Mouse (Mus musculus) stomach, embryonic 16.5 days (tissue): ENCODE data around the gene Dok3. TPM values are rescaled to one million over a fixed set of nuclear protein-coding genes. Genes with fewer than 3 reads are reported as not detected.
"Not testable (repeated sequence)": the region's sequence is repeated elsewhere in the genome, so short reads cannot be mapped to it uniquely, and the experiment has no call there.

Experiments used
- ATAC-seq: fragments of 200-750 bp; cut with Nextera tagmentation; 2 replicates; pipeline ENCODE4 v1.8.0; 2017; ENCODE audit warnings: moderate number of reproducible peaks, moderate TSS enrichment; ENCODE audit not compliant: insufficient read depth, low FRiP score
- H3K27ac ChIP-seq: fragments of 300-500 bp; sonication (generic); 2 replicates; pipeline ENCODE4 v1.5.1; 2014; ENCODE audit warnings: low read length
- H3K27me3 ChIP-seq: fragments of 300-500 bp; sonication (generic); 2 replicates; pipeline ENCODE4 v1.6.1; 2014; ENCODE audit warnings: low read length, control low read depth, mixed read lengths; ENCODE audit not compliant: control insufficient read depth, insufficient read depth
- H3K36me3 ChIP-seq: fragments of 300-500 bp; sonication (generic); 2 replicates; pipeline ENCODE4 v1.6.1; 2014; ENCODE audit warnings: low read length; ENCODE audit not compliant: control insufficient read depth, insufficient read depth
- H3K4me1 ChIP-seq: fragments of 300-500 bp; sonication (generic); 2 replicates; pipeline ENCODE4 v1.6.1; 2014; ENCODE audit warnings: low read length, control low read depth, mixed read lengths; ENCODE audit not compliant: control insufficient read depth, insufficient read depth
- H3K4me2 ChIP-seq: fragments of 300-500 bp; sonication (generic); 2 replicates; pipeline ENCODE4 v1.6.1; 2014; ENCODE audit warnings: low read depth, low read length, mixed read lengths
- H3K4me3 ChIP-seq: fragments of 300-500 bp; sonication (generic); replicated peaks from 2 replicates; pipeline ENCODE4 v1.5.1; 2014; ENCODE audit warnings: mild to moderate bottlenecking, low read length
- H3K9ac ChIP-seq: fragments of 300-500 bp; sonication (generic); 2 replicates; pipeline ENCODE4 v1.6.1; 2014; ENCODE audit warnings: low read length
- H3K9me3 ChIP-seq: fragments of 300-500 bp; sonication (generic); replicated peaks from 2 replicates; pipeline ENCODE4 v1.6.1; 2016; ENCODE audit warnings: low read length, control low read depth; ENCODE audit not compliant: control insufficient read depth
- WGBS: fragments of 180-500 bp; shearing (Covaris S2); extraction: QIAGEN DNeasy Blood & Tissue Kit; methylation state at CpG from one replicate; pipeline ENCODE4 v1.1.7; 2014; 5-methylcytosine and 5-hydroxymethylcytosine counted together
- polyA plus RNA-seq: library from polyadenylated mRNA; unstranded; fragments of >200 nt; fragmentation: Nextera tagmentation; extraction: Ambion mirVana; gene quantifications from 2 replicates; pipeline ENCODE4 v1.2.1, GENCODE M21; 2015

Gene Dok3
- polyA plus RNA-seq, 1 experiment from 2014 or later, result 4.9 TPM

GRCm38 (mm10) chr13:55570286-55570973 is 41.3 kb upstream of the Dok3 start:
- WGBS, result under 1% methylated on average over 47 of the region's 47 CpGs
- ATAC-seq, result peak; percentile 70

GRCm38 (mm10) chr13:55569726-55570285 is 40.7 kb upstream of the Dok3 start:
- Histone ChIP-seq H3K9me3 (no peaks in the 10 kb centered on the region), H3K4me3 (peak overlapping the region; percentile 94), H3K4me2 (peak overlapping the region; percentile 96), H3K27ac (peak overlapping the region; percentile 91), H3K9ac (peak overlapping the region; percentile 95), H3K4me1 (peaks cover 15% of the 10 kb centered on the region), H3K27me3 (no peaks in the 10 kb centered on the region), H3K36me3 (no peaks in the 10 kb centered on the region)
- WGBS, result 7% methylated on average over 16 of the region's 16 CpGs
- no peak; the same call in 1 of the 2 replicates for ATAC-seq

More at GRCm38 (mm10) chr13:55570286-55570973, 41.3 kb upstream of the Dok3 start:
- no peaks in the 10 kb centered on the region for H3K9me3 ChIP-seq
- H3K27me3 ChIP-seq, result no peaks in the 10 kb centered on the region
- H3K4me2 ChIP-seq, result peak overlapping the region; percentile 96
- peak overlapping the region; percentile 95 for H3K9ac ChIP-seq
- peak overlapping the region; percentile 94 for H3K4me3 ChIP-seq
- H3K36me3 ChIP-seq, result no peaks in the 10 kb centered on the region
- peaks cover 15% of the 10 kb centered on the region for H3K4me1 ChIP-seq
- peak overlapping the region; percentile 91 for H3K27ac ChIP-seq

DNA sequence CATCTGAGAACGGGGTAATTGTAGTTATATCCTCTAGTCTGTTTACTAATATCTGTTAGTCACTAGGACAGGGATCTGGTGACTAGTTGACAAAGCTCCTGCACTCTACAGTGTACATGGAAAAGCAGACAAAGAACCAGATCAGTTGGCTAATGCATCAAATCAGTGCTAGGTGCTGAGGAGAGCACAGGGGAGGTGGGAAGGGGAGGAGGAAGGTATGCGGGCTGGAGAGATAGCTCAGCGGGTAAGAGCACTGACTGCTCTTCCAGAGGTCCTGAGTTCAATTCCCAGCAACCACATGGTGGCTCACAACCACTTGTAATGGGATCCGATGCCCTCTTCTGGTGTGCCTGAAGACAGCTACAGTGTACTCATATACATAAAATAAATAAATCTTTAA is 39.4 kb upstream of the Dok3 start:
- H3K9ac ChIP-seq, ATAC-seq, H3K27ac ChIP-seq, H3K4me2 ChIP-seq, H3K36me3 ChIP-seq, H3K27me3 ChIP-seq, H3K4me3 ChIP-seq, H3K9me3 ChIP-seq: not testable (repeated sequence)
- 83% methylated on average over 4 of the region's 4 CpGs for WGBS
- peaks cover 15% of the 10 kb centered on the region for H3K4me1 ChIP-seq

GRCm38 (mm10) chr13:55567949-55568348 is 38.9 kb upstream of the Dok3 start:
- no peaks in the 10 kb centered on the region for H3K36me3 ChIP-seq
- H3K4me1 ChIP-seq, result peaks cover 15% of the 10 kb centered on the region
- no peak for ATAC-seq
- H3K9ac ChIP-seq, result no peak overlapping the region
- no peaks in the 10 kb centered on the region for H3K27me3 ChIP-seq
- H3K4me2 ChIP-seq, result no peak overlapping the region
- H3K9me3 ChIP-seq, result no peaks in the 10 kb centered on the region
- WGBS, result 89% methylated on average over 2 of the region's 2 CpGs
- H3K4me3 ChIP-seq, result no peak overlapping the region
- H3K27ac ChIP-seq, result no peak overlapping the region

- Histone ChIP-seq H3K27ac (no peak overlapping the region), H3K4me2 (no peak overlapping the region), H3K27me3 (no peaks in the 10 kb centered on the region), H3K4me1 (peaks cover 12% of the 10 kb centered on the region), H3K9me3 (no peaks in the 10 kb centered on the region), H3K36me3 (no peaks in the 10 kb centered on the region), H3K9ac (no peak overlapping the region), H3K4me3 (no peak overlapping the region)
- no peak for ATAC-seq
- 79% methylated on average over 6 of the region's 6 CpGs for WGBS
These were observed 37.9 kb upstream of the Dok3 start for GRCm38 (mm10) chr13:55567001-55567400.

DNA sequence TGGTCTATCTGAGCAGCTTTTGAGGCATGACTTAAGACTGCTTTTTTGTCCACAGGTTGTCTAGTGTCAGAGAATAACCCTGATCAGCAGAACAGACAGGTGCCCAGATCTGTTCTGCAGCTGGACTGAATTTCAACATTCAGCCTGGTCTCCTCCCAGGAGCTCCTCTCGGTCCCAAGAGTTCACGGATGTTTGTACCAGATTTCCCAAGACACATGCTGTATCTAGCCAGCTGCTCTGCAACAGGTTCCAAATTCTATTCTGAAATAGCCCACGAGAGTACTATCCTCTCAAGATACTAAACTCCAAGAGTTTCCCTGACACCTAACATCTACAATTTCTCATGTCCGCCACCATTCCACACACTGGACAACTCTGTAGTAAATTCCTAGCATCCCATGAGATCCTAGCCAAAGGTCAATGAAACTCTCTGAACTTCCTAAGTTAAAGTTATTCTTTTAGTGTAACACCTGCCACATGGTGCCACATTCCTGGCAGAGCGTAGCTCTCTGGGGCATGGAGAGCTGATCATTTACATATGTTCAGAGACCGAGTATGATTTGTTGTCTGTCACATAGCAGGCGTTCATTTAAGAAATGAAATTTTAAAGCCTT is 34.3 kb upstream of the Dok3 start:
- 81% methylated on average over 7 of the region's 7 CpGs for WGBS
- no peaks in the 10 kb centered on the region for H3K9me3 ChIP-seq
- no peak overlapping the region for H3K4me2 ChIP-seq
- ATAC-seq, result no peak
- no peaks in the 10 kb centered on the region for H3K4me1 ChIP-seq
- H3K9ac ChIP-seq, result no peak overlapping the region
- no peak overlapping the region for H3K4me3 ChIP-seq
- no peaks in the 10 kb centered on the region for H3K27me3 ChIP-seq
- H3K27ac ChIP-seq, result no peak overlapping the region
- no peaks in the 10 kb centered on the region for H3K36me3 ChIP-seq

GRCm38 (mm10) chr13:55557499-55557898 is 28.4 kb upstream of the Dok3 start:
- Histone ChIP-seq H3K9me3 (no peaks in the 10 kb centered on the region), H3K9ac (no peak overlapping the region), H3K4me2 (no peak overlapping the region), H3K27me3 (no peaks in the 10 kb centered on the region), H3K36me3 (peaks cover 3% of the 10 kb centered on the region; the same call in 1 of the 2 replicates), H3K4me1 (no peaks in the 10 kb centered on the region), H3K4me3 (no peak overlapping the region), H3K27ac (no peak overlapping the region)
- 65% methylated on average over 6 of the region's 6 CpGs for WGBS
- ATAC-seq, result no peak

- Histone ChIP-seq H3K27ac (no peak overlapping the region), H3K4me3 (no peak overlapping the region), H3K27me3 (no peaks in the 10 kb centered on the region), H3K36me3 (peaks cover 5% of the 10 kb centered on the region; the same call in 1 of the 2 replicates), H3K9me3 (no peaks in the 10 kb centered on the region), H3K4me2 (no peak overlapping the region), H3K4me1 (no peaks in the 10 kb centered on the region), H3K9ac (no peak overlapping the region)
- 84% methylated on average over 9 of the region's 9 CpGs for WGBS
- ATAC-seq, result no peak
These were observed 26.8 kb upstream of the Dok3 start for GRCm38 (mm10) chr13:55555921-55556320.

DNA sequence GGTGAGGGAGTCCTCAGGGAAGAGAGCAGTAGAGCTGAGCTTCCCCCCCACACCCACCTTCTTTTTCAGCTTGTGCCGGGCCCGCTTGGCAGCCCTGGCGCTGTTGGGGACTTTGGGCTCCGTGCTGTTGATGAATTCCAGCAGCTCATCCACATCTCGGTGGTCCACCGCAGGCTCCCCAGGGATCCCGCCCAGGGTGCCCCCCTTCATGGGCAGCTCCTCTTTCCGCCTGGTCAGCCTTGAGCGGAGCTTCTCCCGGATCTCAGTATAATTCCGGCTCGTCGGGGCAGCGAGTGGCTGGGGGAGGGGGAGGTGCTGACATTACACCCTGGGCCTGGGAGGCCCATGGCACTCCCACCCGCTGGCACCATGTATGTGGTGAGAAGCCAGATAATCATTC is 20.0 kb upstream of the Dok3 start:
- no peak overlapping the region for H3K4me3 ChIP-seq
- peaks cover 14% of the 10 kb centered on the region; the same call in 1 of the 2 replicates for H3K36me3 ChIP-seq
- H3K4me1 ChIP-seq, result no peaks in the 10 kb centered on the region
- no peak for ATAC-seq
- H3K9me3 ChIP-seq, result no peaks in the 10 kb centered on the region
- H3K27ac ChIP-seq, result no peak overlapping the region
- H3K9ac ChIP-seq, result no peak overlapping the region
- WGBS, result 85% methylated on average over 15 of the region's 15 CpGs
- no peak overlapping the region for H3K4me2 ChIP-seq
- no peaks in the 10 kb centered on the region for H3K27me3 ChIP-seq
